8 mouse cellular contexts compared by ENCODE assay signal in genomic region chr3:94479564-94479963, GRCm38 (mm10). TPM values are rescaled to one million over a fixed set of nuclear protein-coding genes. Genes with fewer than 3 reads are reported as not detected.
DNase-seq lines count a peak whose midpoint lies in the region; ATAC-seq lines count a peak whose summit lies in the region.

No protein-coding gene starts in this region.

- WGBS in liver, embryonic 12.5 days (ENCODE audit: insufficient replicate concordance), result 3% methylated on average over 11 of the region's 11 CpGs
- WGBS in embryonic facial prominence, embryonic 14.5 days, result 2% methylated on average over 11 of the region's 11 CpGs
- 8% methylated on average over 11 of the region's 11 CpGs for WGBS in hindbrain, embryonic 16.5 days
- WGBS in neural tube, embryonic 14.5 days, result 10% methylated on average over 11 of the region's 11 CpGs

- H3K27me3 ChIP-seq in liver, embryonic 12.5 days (replicated peaks), result peaks cover 63% of the 10 kb centered on the region
- peaks cover 11% of the 10 kb centered on the region; the same call in 1 of the 2 replicates for H3K27me3 ChIP-seq in embryonic facial prominence, embryonic 14.5 days (replicated peaks; ENCODE audit: control insufficient read depth, insufficient read depth, low read length)
- H3K27me3 ChIP-seq in hindbrain, embryonic 16.5 days (replicated peaks; ENCODE audit: control insufficient read depth, insufficient read depth, low read length), result no peaks in the 10 kb centered on the region
- no peaks in the 10 kb centered on the region; the same call in 1 of the 2 replicates for H3K27me3 ChIP-seq in neural tube, embryonic 14.5 days (ENCODE audit: control insufficient read depth, insufficient read depth, low read length)

- peak overlapping the region; percentile 24; the same call in 1 of the 2 replicates for H3K4me2 ChIP-seq in liver, embryonic 12.5 days
- peak overlapping the region; percentile 45 for H3K4me2 ChIP-seq in embryonic facial prominence, embryonic 14.5 days (ENCODE audit: low read depth, low read length)
- peak overlapping the region; percentile 87 for H3K4me2 ChIP-seq in hindbrain, embryonic 16.5 days (ENCODE audit: low read length)
- H3K4me2 ChIP-seq in neural tube, embryonic 14.5 days (ENCODE audit: low read depth, low read length), result peak overlapping the region; percentile 57

- no peak for DNase-seq in liver
- DNase-seq in embryonic facial prominence, embryonic 14.5 days (ENCODE audit: low spot score), result peak; percentile 63
- no peak for DNase-seq in frontal cortex, postnatal 25 days (ENCODE audit: low spot score in 2 of 2)
- no peak for DNase-seq in gastrocnemius, postnatal 4 days (ENCODE audit: low spot score in 2 of 2)

- no peaks in the 10 kb centered on the region for H3K9me3 ChIP-seq in liver, embryonic 12.5 days (replicated peaks)
- H3K9me3 ChIP-seq in embryonic facial prominence, embryonic 14.5 days (ENCODE audit: control insufficient read depth, low read length), result no peaks in the 10 kb centered on the region
- H3K9me3 ChIP-seq in hindbrain, embryonic 16.5 days (ENCODE audit: control insufficient read depth, low read length), result no peaks in the 10 kb centered on the region
- H3K9me3 ChIP-seq in neural tube, embryonic 14.5 days (ENCODE audit: control insufficient read depth, low read length), result no peaks in the 10 kb centered on the region

- H3K27ac ChIP-seq in liver, embryonic 12.5 days, result no peak overlapping the region
- H3K27ac ChIP-seq in embryonic facial prominence, embryonic 14.5 days (replicated peaks; ENCODE audit: low read depth, low read length), result no peak overlapping the region
- H3K27ac ChIP-seq in hindbrain, embryonic 16.5 days (ENCODE audit: low read depth, low read length), result no peak overlapping the region
- H3K27ac ChIP-seq in neural tube, embryonic 14.5 days (ENCODE audit: low read depth, low read length), result 0 out of 2 replicates have a peak overlapping the region, but pooled peaks have one; percentile 88

- H3K4me3 ChIP-seq in liver, embryonic 12.5 days, result no peak overlapping the region
- H3K4me3 ChIP-seq in embryonic facial prominence, embryonic 14.5 days (ENCODE audit: low read depth, low read length), result peak overlapping the region; percentile 14
- peak overlapping the region; percentile 67 for H3K4me3 ChIP-seq in hindbrain, embryonic 16.5 days (ENCODE audit: low read length)
- H3K4me3 ChIP-seq in neural tube, embryonic 14.5 days (ENCODE audit: low read depth, low read length), result peak overlapping the region; percentile 63

- ATAC-seq in liver, embryonic 12.5 days, result no peak
- no peak for ATAC-seq in embryonic facial prominence, embryonic 14.5 days (ENCODE audit: low read depth)
- no peak for ATAC-seq in hindbrain, embryonic 16.5 days
- ATAC-seq in neural tube, embryonic 14.5 days (ENCODE audit: low read depth), result no peak
- ATAC-seq in frontal cortex, adult (ENCODE audit: low TSS enrichment), result no peak

- peaks cover 17% of the 10 kb centered on the region for H3K4me1 ChIP-seq in liver, embryonic 12.5 days
- no peaks in the 10 kb centered on the region; the same call in 1 of the 2 replicates for H3K4me1 ChIP-seq in embryonic facial prominence, embryonic 14.5 days (ENCODE audit: control insufficient read depth, insufficient read depth, low read length)
- peaks cover 57% of the 10 kb centered on the region for H3K4me1 ChIP-seq in hindbrain, embryonic 16.5 days (ENCODE audit: control insufficient read depth, insufficient read depth, low read depth, low read length)
- H3K4me1 ChIP-seq in neural tube, embryonic 14.5 days (ENCODE audit: control insufficient read depth, insufficient read depth, low read length), result peaks cover 44% of the 10 kb centered on the region

- H3K36me3 ChIP-seq in liver, embryonic 12.5 days, result no peaks in the 10 kb centered on the region
- no peaks in the 10 kb centered on the region for H3K36me3 ChIP-seq in embryonic facial prominence, embryonic 14.5 days (ENCODE audit: control insufficient read depth, insufficient read depth, low read length)
- no peaks in the 10 kb centered on the region; the same call in 1 of the 2 replicates for H3K36me3 ChIP-seq in hindbrain, embryonic 16.5 days (ENCODE audit: control insufficient read depth, insufficient read depth, low read length)
- H3K36me3 ChIP-seq in neural tube, embryonic 14.5 days (ENCODE audit: control insufficient read depth, insufficient read depth, low read length), result peaks cover 6% of the 10 kb centered on the region; the same call in 1 of the 2 replicates

- H3K9ac ChIP-seq in liver, embryonic 12.5 days, result no peak overlapping the region
- H3K9ac ChIP-seq in embryonic facial prominence, embryonic 14.5 days (ENCODE audit: low read depth, low read length), result no peak overlapping the region; the same call in 1 of the 2 replicates
- H3K9ac ChIP-seq in hindbrain, embryonic 16.5 days (ENCODE audit: low read depth, low read length), result peak overlapping the region; percentile 90
- H3K9ac ChIP-seq in neural tube, embryonic 14.5 days (replicated peaks; ENCODE audit: low read depth, low read length), result peak overlapping the region; percentile 88

RNA-seq across cellular contexts. Expression of gene Riiad1, which starts 0.6 kb away (rescaled TPM):
- not detected in 2 replicates for polyA plus RNA-seq in liver, embryonic 12.5 days (2016; fragmentation: Nextera tagmentation; extraction: Ambion mirVana)
- 5.5 and 17.2 TPM in 2 replicates for polyA plus RNA-seq in embryonic facial prominence, embryonic 14.5 days (2014; fragmentation: Nextera tagmentation; extraction: Ambion mirVana)
- polyA plus RNA-seq in hindbrain, embryonic 16.5 days (2015; fragmentation: Nextera tagmentation; extraction: Ambion mirVana), result 14.0 and 17.8 TPM in 2 replicates
- polyA plus RNA-seq in neural tube, embryonic 14.5 days (2014; fragmentation: Nextera tagmentation; extraction: Ambion mirVana), result 14.6 and 17.5 TPM in 2 replicates
- 1 to 10 TPM; 6.1 to 8.0 TPM for total RNA-seq in gastrocnemius, postnatal 4 days (2021)

RNA-seq across cellular contexts. Expression of gene Celf3, which starts 1.5 kb away (rescaled TPM):
- 0.22 and 0.44 TPM in 2 replicates for polyA plus RNA-seq in liver, embryonic 12.5 days (2016; fragmentation: Nextera tagmentation; extraction: Ambion mirVana)
- 8.8 and 9.0 TPM in 2 replicates for polyA plus RNA-seq in embryonic facial prominence, embryonic 14.5 days (2014; fragmentation: Nextera tagmentation; extraction: Ambion mirVana)
- 184 and 191 TPM in 2 replicates for polyA plus RNA-seq in hindbrain, embryonic 16.5 days (2015; fragmentation: Nextera tagmentation; extraction: Ambion mirVana)
- 232 and 319 TPM in 2 replicates for polyA plus RNA-seq in neural tube, embryonic 14.5 days (2014; fragmentation: Nextera tagmentation; extraction: Ambion mirVana)
- total RNA-seq in gastrocnemius, postnatal 4 days (2021), result under 1 TPM in 1 of 2 experiments, not detected in 1; 0.27 TPM

RNA-seq across cellular contexts. Expression of gene Oaz3, which starts 35.8 kb away (rescaled TPM):
- polyA plus RNA-seq in liver, embryonic 12.5 days (2016; fragmentation: Nextera tagmentation; extraction: Ambion mirVana), result 0.13 and 0.31 TPM in 2 replicates
- polyA plus RNA-seq in embryonic facial prominence, embryonic 14.5 days (2014; fragmentation: Nextera tagmentation; extraction: Ambion mirVana), result not detected in 2 replicates
- 0.90 and 1.7 TPM in 2 replicates for polyA plus RNA-seq in hindbrain, embryonic 16.5 days (2015; fragmentation: Nextera tagmentation; extraction: Ambion mirVana)
- polyA plus RNA-seq in neural tube, embryonic 14.5 days (2014; fragmentation: Nextera tagmentation; extraction: Ambion mirVana), result 0.76 and 1.7 TPM in 2 replicates
- not detected for total RNA-seq in gastrocnemius, postnatal 4 days (2021)

RNA-seq across cellular contexts. Expression of gene Mrpl9, which starts 36.4 kb away (rescaled TPM):
- 56.4 and 61.8 TPM in 2 replicates for polyA plus RNA-seq in liver, embryonic 12.5 days (2016; fragmentation: Nextera tagmentation; extraction: Ambion mirVana)
- polyA plus RNA-seq in embryonic facial prominence, embryonic 14.5 days (2014; fragmentation: Nextera tagmentation; extraction: Ambion mirVana), result 52.4 and 59.4 TPM in 2 replicates
- polyA plus RNA-seq in hindbrain, embryonic 16.5 days (2015; fragmentation: Nextera tagmentation; extraction: Ambion mirVana), result 63.7 and 64.5 TPM in 2 replicates
- polyA plus RNA-seq in neural tube, embryonic 14.5 days (2014; fragmentation: Nextera tagmentation; extraction: Ambion mirVana), result 59.5 and 64.1 TPM in 2 replicates
- total RNA-seq in gastrocnemius, postnatal 4 days (2021), result 10 to 100 TPM; 51.7 to 53.1 TPM

Comparison
In these comparisons a context has a peak if more than half of its experiments do, and no peak if none do; other contexts are left out.
1. H3K4me2 ChIP-seq: peak in every context shown above with its lines; median percentile 87 in hindbrain, embryonic 16.5 days; 57 in neural tube, embryonic 14.5 days; 45 in embryonic facial prominence, embryonic 14.5 days; 24 in liver, embryonic 12.5 days.
2. H3K9ac ChIP-seq: peak in hindbrain, embryonic 16.5 days (single experiment) and neural tube, embryonic 14.5 days (single experiment); none in liver, embryonic 12.5 days (single experiment) and embryonic facial prominence, embryonic 14.5 days (single experiment).
3. RNA of gene Celf3, which starts 1.5 kb away (polyA plus RNA-seq): 232 to 319 TPM in neural tube, embryonic 14.5 days and 184 to 191 TPM in hindbrain, embryonic 16.5 days; 8.8 to 9.0 TPM in embryonic facial prominence, embryonic 14.5 days and 0.22 to 0.44 TPM in liver, embryonic 12.5 days; every median in the first group is over 10 times any median in the second.